Mouse (Mus musculus): ENCODE data around the gene Gm648.
A peak's percentile ranks its signal among the peaks of the same experiment; 100 is the strongest.
"Not testable (repeated sequence)": the region's sequence is repeated elsewhere in the genome, so short reads cannot be mapped to it uniquely, and the experiment has no call there.

Gm648 gene

GRCm38 (mm10) chrX:56549506-56549905 lies at the start of gene Gm648:
Gene Gm648, minus strand, starts transcription at chrX:56549606.
- DNase-seq (ENCODE audit: low spot score) = no peak

GRCm38 (mm10) chrX:56597887-56598640 lies 48.7 kb upstream of the Gm648 start, which contains the start of gene Mmgt1:
Gene Mmgt1, minus strand, starts transcription at chrX:56598069.
- DNase-seq (ENCODE audit: low spot score) = peak; percentile 78

GRCm38 (mm10) chrX:56597219-56597886 lies 47.9 kb upstream of the Gm648 start:
- peak; percentile 7 for DNase-seq (ENCODE audit: low spot score)

- no peak for DNase-seq (ENCODE audit: low spot score)
Observed at GRCm38 (mm10) chrX:56578200-56578599, 28.8 kb upstream of the Gm648 start.

GRCm38 (mm10) chrX:56572465-56572864 lies 23.1 kb upstream of the Gm648 start:
- no peak for DNase-seq (ENCODE audit: low spot score)

- no peak for DNase-seq (ENCODE audit: low spot score)
Observed at GRCm38 (mm10) chrX:56553584-56553983, 4.2 kb upstream of the Gm648 start.

- DNase-seq (ENCODE audit: low spot score) = no peak
Observed at GRCm38 (mm10) chrX:56537162-56537561, 12.2 kb downstream of the Gm648 start.

- peak; percentile 16 for DNase-seq (ENCODE audit: low spot score)
Observed at GRCm38 (mm10) chrX:56531266-56531665, 18.1 kb downstream of the Gm648 start.

- not testable (repeated sequence) for DNase-seq (ENCODE audit: low spot score)
Observed at GRCm38 (mm10) chrX:56524442-56524841, 25.0 kb downstream of the Gm648 start, which contains the start of gene Gm10477. Gene Gm10477, plus strand, starts transcription at chrX:56524742.

GRCm38 (mm10) chrX:56497241-56497640 lies 52.2 kb downstream of the Gm648 start:
- DNase-seq (ENCODE audit: low spot score) = no peak

All from spleen, adult 12 weeks (tissue).